Mouse (Mus musculus) mouse embryonic stem cell (cell line): ENCODE measurements around the gene Igfals.

Experiments
- in situ Hi-C, 2 experiments: fragments of 300-500 bp; cut with MboI; formaldehyde crosslinking; loops; 1 replicate in 1 of 2; 3 replicates in 1 of 2; pipeline ENCODE4 v1.14.3; 2019 to 2020; ENCODE audit warnings: low sequenced_read_pairs in 2 of 2, low pct_unique_long_range_greater_than_20kb in 1 of 2, mixed read lengths in 1 of 2; ENCODE audit not compliant: unreplicated experiment in 1 of 2

Gene Igfals

DNA sequence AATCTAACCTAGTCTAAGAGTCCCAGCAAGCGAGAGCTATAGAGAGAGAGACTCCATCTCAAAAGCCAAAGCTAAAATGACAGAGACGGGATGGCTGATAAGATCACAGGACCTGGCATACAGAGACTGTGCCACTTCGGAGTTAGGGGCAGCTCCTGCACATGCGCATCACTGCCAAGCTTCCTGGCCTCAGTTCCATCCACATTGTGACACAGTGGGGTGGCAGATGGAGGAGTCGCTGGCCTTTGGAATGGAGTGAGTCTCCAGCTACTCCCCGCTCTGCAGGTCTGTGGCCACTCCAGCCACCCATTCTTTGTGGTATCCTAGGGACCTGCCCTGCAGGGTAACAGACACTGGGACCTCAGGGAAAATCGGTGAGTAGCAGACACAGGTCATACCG, at the start of gene Igfals:
Gene Igfals, plus strand, starts transcription at position 222 of the 400 bp plus-strand sequence.
- in situ Hi-C loops: no loop called here

DNA sequence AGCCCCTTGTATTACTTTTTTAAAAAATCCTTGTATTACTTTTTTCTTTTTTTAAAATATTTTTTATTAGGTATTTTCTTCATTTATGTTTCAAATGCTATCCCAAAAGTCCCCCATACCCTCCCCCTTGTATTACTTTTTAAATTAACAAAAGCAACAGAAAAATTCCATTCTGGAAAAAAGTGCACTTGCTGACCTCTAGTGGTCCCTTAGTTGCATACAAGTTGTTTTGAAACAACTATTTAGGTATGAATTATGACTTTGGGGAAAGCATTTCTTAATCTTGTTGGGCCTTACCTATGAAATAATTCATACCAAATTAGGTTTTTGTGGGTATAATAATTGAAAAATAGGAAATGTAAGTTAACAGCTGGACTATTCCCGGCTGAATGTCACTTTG, 48.3 kb upstream of the Igfals start:
- in situ Hi-C loops: no loop called here

DNA sequence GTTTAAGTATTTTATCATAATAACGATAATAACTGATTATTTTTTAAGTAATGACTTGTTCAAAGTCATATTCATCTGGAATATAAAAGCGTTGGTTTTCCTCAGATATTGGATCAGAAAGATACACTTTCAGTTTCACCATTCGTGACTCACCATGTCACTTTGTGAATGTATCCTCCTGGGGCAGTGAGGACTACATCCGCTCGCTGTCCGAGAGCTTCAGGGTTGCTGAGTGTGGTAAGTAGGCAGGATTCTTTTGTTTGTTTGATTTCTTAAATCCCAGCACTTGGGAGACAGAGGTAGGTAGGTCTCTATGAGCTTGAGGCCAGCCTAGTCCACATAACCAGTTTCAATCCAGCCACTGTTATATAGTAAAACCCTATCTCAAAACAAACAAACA, 47.6 kb upstream of the Igfals start:
- in situ Hi-C loops: no loop called here

DNA sequence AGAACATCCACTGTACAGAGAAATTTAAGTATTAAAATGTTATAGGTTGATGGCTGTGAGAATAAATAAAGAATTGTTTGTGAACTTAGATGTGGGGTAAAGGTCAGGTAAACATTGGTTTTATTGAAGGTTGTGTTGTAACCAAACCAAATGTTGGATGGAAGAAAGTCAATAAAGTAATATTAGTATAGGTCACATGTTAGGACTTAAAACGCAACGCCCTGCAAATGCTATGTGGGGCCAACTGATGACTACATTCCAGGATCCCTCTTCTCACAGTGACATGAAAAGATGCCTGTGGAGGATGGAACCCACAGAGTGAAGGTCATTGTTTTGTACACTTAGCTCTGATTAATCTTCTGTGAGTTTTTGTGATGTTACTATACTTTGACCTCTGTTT, 46.3 kb upstream of the Igfals start:
- in situ Hi-C loops: no loop called here

DNA sequence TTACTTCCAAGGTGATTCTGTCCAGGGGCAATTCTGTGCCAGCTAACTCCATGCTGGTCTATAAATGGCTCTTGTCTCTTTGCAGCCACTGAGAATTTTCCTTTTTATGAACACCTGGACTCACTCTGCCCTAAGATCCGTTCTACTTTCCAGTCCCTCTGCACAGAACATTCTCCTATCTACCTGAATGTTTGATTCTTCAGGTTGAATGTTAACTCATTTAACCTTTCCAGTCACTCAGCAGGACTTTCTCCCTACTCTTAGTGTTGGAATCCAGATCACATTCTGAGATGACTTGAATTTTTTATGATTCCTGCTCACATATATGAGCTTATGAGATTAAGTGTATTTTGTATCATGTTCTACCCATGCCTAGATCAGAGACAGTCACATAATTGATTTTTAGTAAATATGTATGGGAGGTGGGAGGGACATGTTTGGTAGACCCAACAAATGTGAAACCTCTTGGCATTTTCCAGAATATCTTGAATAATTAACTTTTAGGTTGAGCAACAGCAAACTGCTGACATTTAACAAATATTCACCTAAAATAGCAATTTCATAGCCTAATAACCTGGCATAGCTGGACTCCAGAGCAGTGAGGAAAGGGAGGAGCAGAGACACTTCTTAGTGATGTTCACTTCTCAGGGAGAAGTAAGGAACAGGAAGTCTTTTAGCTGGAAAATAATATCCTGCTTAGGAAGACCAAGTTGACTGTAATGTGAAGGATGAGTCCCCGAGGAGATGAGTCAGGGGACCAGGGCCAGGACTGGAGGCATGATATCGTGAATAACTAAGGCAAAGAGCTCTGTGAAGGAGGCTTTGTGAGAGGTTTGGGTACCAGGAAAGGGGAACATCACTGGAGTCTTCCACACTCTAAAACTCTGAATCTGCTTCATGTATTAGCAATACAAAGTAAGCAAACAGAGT, 44.2 kb upstream of the Igfals start:
- in situ Hi-C loops: no loop called here

DNA sequence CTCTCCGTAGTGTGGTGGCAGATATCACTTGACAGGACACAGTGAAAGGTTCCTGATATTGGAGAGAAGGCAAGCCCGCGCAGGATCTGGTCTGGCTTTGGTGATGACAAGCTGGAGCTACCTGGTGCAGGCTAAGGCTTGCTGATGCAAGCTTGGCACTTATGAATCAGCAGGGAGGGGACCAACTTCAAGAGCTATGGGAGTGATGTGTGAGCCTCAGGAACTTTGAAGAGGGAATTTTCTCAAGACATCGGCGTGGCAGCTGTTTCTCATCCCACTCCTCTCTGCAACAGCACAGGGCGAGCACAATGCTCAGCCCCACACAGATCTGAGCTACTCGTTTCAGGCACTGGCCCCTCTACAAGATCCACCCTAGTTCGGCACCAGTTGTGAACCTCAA, 26.0 kb upstream of the Igfals start, which contains the start of gene Hagh:
Gene Hagh, plus strand, starts transcription at position 302 of the 400 bp plus-strand sequence.
- in situ Hi-C loops: no loop called here

DNA sequence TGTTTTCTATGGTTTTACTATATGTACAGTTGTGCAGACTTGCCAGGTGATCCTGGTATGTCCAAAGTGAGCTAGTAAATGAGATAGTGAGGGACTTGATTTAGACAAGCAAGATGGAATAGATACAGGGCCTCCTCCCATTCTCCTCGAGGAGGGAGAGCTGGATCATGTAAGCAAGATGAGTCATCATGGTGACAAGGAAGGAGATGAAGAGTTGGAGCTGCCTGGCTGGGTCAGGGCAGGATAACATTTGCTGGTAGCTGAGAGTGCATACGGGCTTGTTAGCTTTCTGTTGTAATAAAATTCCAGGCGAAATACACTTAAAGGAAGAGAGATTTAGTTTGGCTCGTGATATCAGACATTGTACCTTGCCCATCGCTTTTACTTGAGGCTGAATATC, 25.5 kb upstream of the Igfals start:
- in situ Hi-C loops: no loop called here

DNA sequence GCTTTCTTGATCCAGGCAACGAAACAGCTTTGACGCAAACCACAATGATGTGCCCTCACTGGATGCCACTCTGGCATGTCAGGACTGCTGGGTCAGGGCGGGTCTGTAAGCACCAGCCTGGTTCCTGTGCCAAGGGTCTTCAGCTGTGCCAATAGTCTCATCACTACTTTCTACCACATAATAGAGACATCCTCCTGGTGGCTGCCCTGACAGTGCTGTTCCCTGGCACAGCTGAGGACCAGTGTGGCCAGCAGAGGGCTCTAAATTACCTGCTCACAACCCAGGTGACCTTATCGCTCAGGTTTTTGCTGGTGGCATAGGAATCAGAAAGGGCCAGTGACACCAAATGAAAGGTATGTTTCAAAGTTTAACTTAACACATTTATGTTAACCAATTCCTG, 24.7 kb upstream of the Igfals start:
- in situ Hi-C loops: no loop called here

DNA sequence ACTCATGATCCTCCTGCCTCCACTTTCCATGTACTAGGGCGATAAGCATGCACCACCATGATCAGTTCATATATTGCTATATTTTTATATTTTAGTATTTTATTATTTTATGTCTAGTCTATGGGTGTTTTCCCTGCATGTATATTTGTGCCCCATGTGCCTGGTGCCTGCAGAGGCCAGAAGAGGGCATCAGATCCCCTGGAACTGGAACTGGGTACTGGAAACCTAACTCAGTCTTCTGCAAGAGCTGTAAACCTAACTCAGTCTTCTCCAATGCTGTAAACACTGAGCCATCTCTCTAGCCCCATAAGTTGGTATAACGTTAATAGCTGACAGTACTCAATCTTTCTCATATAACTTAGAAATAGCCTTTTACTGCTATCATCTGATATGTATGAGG, 23.2 kb upstream of the Igfals start:
- in situ Hi-C loops: no loop called here

DNA sequence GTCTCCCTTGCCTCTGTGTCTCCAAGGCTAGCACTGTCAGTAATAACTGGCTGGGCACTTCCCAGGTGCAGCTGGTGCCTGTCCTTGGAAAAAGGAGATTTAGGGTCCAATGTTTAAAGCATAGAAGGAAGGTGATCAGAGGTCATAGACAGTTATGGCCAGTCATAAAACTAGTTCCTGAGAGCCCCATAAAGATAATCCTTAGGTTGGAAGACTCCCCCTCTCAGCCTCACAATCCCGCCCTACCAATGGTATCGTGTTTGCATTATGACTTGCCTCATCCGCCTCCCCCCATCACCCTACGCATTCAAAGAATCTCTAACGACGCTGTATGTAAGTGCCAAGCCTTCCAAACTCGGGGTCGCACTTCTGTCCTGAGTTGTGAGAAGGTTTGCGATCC, 21.3 kb upstream of the Igfals start:
- in situ Hi-C loops: no loop called here

DNA sequence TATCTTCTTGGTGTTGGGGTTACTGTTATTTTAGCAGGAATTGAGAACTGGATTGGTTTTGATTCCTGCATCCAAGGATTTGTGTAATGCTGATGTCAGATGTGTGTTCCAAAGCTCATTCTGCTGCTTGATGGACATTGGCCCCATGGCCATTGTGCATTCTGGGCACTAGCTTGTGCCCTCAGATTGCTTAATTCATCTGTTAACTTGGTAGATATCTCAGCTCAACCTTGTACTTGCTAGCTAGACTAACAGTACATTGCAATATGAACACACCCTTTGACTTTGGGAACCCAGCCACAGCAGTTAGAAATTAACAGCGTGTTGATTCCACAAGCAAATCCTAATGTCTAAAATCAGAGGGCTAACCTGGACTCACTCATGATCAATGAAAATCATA, 18.4 kb upstream of the Igfals start:
- in situ Hi-C loops: no loop called here

DNA sequence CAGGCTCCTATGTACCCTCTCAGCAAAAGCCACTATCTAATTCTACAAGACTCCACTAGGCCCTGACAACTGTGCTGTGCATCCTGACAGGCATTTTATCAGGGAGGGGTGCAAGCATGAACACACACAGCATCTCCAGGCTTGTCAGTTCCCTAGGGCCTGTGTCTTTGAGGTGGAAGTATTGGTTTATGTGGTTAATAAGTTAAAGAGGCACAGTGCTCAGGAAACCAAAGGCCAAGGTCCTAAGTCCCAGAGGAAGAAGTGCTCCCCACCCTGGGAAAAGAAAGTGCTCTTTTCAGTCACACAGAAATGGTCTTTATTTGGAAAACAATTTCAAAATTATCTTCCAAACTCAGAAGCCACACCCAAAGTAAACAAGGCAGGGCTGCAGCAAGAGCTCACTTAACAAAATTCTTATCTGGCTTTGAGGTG, 17.2 kb upstream of the Igfals start:
- in situ Hi-C loops: no loop called here

DNA sequence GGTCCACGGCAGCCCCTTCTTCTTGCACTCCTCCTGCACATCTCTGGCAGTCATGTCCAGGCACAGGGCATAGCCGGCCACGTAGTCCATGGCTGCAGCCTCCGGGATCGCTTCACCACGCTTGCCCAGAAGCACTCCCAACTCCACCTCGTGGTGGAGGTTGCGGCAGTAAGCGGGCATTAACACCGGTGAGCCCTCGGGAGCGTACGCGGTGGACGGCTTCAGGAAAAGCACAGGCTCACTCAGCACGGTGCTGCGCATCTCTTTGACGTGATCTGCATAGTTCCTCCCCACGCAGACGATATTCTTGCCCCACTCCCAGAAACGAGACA, 16.1 kb upstream of the Igfals start:
- in situ Hi-C loops: no loop called here

DNA sequence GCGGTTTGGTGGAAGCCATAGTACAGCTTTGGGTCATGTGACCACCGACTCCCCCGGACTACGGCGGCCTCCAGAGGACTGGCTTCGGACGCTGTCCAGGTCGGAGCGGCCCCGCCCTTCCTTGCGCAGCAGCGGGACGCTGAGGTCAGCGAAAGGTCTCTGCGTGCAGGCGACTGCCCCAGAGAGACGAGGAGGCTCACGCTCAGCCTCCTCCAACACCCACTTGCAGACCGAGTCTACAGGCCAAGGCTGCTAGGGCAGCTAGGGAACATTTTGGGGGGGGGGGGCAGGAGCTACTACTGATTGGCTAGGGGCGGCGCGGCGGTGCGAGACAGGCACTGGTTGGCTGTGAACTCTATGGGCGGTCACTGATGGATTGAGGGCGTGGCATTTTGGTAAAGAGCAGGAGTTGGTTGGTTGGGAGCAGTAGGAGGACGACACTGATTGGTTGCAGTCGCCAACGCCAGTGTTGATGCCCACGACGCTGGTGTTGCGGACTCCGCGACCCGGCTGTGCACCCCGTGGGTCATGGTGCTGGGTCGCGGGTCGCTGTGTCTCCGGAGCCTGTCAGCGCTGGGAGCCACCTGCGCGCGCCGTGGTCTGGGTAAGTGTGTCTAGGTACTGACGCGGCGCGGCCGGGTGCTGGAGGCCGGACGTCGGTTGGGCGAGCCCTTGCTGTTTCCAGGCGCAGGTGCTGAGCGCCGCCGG, 15.6 kb upstream of the Igfals start, which contains the start of gene Fahd1:
Gene Fahd1, minus strand, starts transcription at position 300 of the 708 bp plus-strand sequence.
- in situ Hi-C loops: no loop called here

DNA sequence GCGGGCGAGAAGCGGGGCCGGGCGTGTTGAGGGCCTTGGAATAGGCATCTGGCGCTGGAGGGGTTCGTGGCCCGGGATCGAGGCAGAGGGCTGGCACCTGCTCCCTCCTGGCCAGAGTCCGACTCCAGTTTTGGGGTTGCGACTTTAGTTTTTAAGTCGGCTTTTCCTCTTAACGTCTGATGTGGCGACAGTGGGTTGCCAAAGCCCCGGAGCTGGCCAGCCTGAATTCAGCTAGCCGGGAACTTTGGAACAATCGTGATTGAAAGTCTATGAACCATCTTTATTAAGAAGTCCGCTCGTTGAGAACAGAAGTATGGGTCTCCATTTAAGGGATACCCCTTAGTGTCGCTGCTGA, 15.0 kb upstream of the Igfals start:
- in situ Hi-C loops: no loop called here

DNA sequence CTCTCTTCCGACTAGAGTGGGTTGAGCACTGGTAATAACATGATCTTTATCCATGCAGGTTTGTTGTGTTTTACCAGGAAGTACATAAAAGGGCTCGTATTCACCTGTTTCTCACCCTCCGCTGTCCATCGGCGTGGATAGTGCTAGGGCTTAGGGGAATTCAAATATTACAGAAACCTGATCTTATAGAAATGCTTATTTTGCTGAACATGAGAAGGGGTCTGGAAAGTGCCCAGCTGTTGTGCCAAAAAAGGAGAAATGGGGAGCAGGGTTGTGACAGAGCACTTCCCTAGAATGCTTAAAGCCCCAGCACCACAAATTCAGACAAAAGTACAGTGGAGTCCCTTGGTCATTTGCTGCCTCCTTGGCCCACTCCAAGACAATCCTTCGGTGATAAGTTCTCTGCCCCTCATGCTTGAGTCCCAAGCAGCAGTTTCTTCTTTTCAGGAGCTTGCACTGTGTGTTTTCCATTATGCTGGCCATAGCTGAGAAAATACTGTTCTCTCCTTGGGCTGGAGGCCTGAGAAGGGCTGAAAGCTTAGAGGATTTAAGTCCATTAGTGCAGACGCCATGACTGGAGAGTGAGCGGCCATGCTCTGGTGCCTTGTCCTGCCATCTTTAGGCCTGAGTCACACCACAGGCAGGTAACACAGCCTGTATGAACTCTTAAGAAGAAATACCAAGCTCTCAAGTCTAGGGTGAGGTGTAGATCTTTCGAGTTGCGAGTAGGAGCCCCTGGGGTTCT, 14.2 kb upstream of the Igfals start:
- in situ Hi-C loops: no loop called here

DNA sequence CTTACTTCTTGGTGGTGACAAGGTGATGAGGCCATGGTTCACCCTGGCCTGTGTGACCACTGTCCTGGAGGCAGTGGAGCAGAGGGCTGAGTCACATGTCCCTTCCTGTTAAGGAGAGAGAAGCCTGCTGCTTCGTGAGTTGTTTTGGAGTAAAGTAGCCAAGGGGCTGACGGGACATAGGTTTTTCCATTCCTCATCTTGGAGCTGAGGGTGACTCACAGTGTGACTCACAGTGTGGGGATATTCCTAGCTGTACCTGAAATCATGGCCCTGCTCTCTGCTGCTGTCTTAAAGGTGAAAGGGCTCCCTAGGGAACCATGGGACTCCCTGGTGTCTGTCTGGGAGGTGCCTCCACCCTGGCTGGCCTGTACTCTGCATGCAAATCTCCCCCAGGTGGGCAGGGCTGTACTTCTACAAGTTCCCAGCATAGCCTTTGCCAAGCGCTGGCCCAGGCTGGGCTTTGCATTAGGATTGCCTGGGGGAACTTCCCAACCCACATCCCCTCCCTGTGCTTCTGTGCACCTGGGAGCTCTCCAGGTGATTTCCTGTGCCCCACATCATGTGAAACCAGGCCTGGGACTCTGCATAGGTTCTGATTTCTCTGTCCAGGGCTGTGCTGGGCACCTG, 9.8 kb upstream of the Igfals start:
- in situ Hi-C loops: no loop called here

DNA sequence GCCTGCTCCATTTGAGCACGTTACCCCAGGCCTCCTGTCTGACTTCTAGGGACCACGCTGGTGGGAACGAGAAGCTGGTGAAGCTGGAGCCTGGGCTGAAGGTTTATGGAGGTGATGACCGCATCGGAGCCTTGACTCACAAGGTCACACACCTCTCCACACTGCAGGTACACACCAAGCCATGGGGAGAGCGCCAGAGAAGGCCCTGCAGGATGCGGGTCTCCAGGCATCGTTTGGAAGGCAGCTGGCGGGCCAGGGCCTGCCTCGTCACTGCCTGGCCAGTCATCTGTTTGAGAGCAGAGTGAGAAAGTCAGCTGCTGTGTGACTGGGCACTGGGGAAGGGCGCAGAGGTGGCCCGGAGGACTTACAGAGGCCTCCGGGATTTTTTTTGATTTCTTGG, 9.2 kb upstream of the Igfals start:
- in situ Hi-C loops: no loop called here
